Mouse (Mus musculus) lung, adult 2 months (tissue): ENCODE measurements at regions not wholly inside any gene's neighbourhood (a gene's known extent, or its start where the extent isn't known, plus 50 kb on each side); places are given as distances from the start of the nearest gene placed in this dataset.
A peak's percentile ranks its signal among the peaks of the same experiment; 100 is the strongest.

Source experiments
- DNase-seq: peaks from one replicate; pipeline ENCODE4 v3.0.0; 2022
- H3K4me1 ChIP-seq: fragments of 200-500 bp; 2 replicates; pipeline ENCODE4 v1.6.1; 2011; ENCODE audit warnings: low read length; ENCODE audit not compliant: control insufficient read depth, insufficient read depth
- H3K4me3 ChIP-seq: fragments of 200-500 bp; replicated peaks from 2 replicates; pipeline ENCODE3; 2011; ENCODE audit warnings: low read depth, mild to moderate bottlenecking, control low read depth, low read length; ENCODE audit errors: extremely low read depth
- CTCF ChIP-seq: fragments of 200-500 bp; IDR thresholded peaks from 2 replicates; pipeline ENCODE4 v1.5.1; 2011; ENCODE audit warnings: mild to moderate bottlenecking, low read length, control low read depth; ENCODE audit not compliant: insufficient read depth
- POLR2A ChIP-seq: fragments of 200-500 bp; IDR thresholded peaks from 2 replicates; pipeline ENCODE4 v1.6.1; 2011; ENCODE audit warnings: low read depth, mild to moderate bottlenecking, control low read depth, low read length, borderline replicate concordance; ENCODE audit errors: extremely low read depth
- WGBS: fragments of 180-500 bp; shearing (Covaris S2); methylation state at CpG from one replicate; pipeline ENCODE4 v1.1.7; 2018; 5-methylcytosine and 5-hydroxymethylcytosine counted together

- 62% methylated on average over 9 of the region's 9 CpGs for WGBS
- Histone ChIP-seq H3K4me3 (no peak overlapping the region), H3K4me1 (peaks cover 2% of the 10 kb centered on the region; the same call in 1 of the 2 replicates)
- DNase-seq: no peak
- no peak for TF ChIP-seq CTCF
These were observed 287.2 kb upstream of the Rbms1 start for GRCm38 (mm10) chr2:61250068-61250800.

- Histone ChIP-seq H3K4me3 (no peak overlapping the region), H3K4me1 (peaks cover 2% of the 10 kb centered on the region; the same call in 1 of the 2 replicates)
- WGBS: 82% methylated on average over 4 of the region's 4 CpGs
- DNase-seq: no peak
- TF ChIP-seq CTCF: no peak
- no peak for TF ChIP-seq POLR2A
These were observed 285.0 kb upstream of the Rbms1 start for GRCm38 (mm10) chr2:61247956-61248355.

GRCm38 (mm10) chr2:61247336-61247735, 284.3 kb upstream of the Rbms1 start:
- peaks cover 2% of the 10 kb centered on the region; the same call in 1 of the 2 replicates for H3K4me1 ChIP-seq
- no peak for DNase-seq
- TF ChIP-seq POLR2A (no peak), CTCF (no peak)
- 70% methylated on average over 2 of the region's 2 CpGs for WGBS
- H3K4me3 ChIP-seq: no peak overlapping the region

GRCm38 (mm10) chr2:61246691-61247258, 283.8 kb upstream of the Rbms1 start:
- Histone ChIP-seq H3K4me3 (no peak overlapping the region), H3K4me1 (peaks cover 2% of the 10 kb centered on the region; the same call in 1 of the 2 replicates)
- TF ChIP-seq POLR2A: no peak
- TF ChIP-seq CTCF: no peak
- DNase-seq: no peak
- WGBS: 26% methylated on average over 3 of the region's 3 CpGs

- DNase-seq: no peak
- Histone ChIP-seq H3K4me1 (peaks cover 2% of the 10 kb centered on the region; the same call in 1 of the 2 replicates), H3K4me3 (no peak overlapping the region)
- TF ChIP-seq CTCF (no peak), POLR2A (no peak)
- WGBS: 72% methylated on average over 7 of the region's 7 CpGs
These were observed 282.5 kb upstream of the Rbms1 start for GRCm38 (mm10) chr2:61245526-61245925.

GRCm38 (mm10) chr2:61221676-61222075, 258.7 kb upstream of the Rbms1 start:
- no peaks in the 10 kb centered on the region for H3K4me1 ChIP-seq
- peak; percentile 19 for DNase-seq
- H3K4me3 ChIP-seq: no peak overlapping the region
- WGBS: 57% methylated on average over 3 of the region's 3 CpGs
- TF ChIP-seq CTCF (no peak), POLR2A (no peak)

- 78% methylated on average over 2 of the region's 2 CpGs for WGBS
- Histone ChIP-seq H3K4me3 (no peak overlapping the region), H3K4me1 (no peaks in the 10 kb centered on the region)
- no peak for TF ChIP-seq CTCF
- TF ChIP-seq POLR2A: no peak
- no peak for DNase-seq
These were observed 258.2 kb upstream of the Rbms1 start for GRCm38 (mm10) chr2:61221157-61221556.

GRCm38 (mm10) chr2:61213951-61214350, 251.0 kb upstream of the Rbms1 start:
- 91% methylated on average over 1 of the region's 1 CpGs for WGBS
- no peak for DNase-seq
- no peak overlapping the region for H3K4me3 ChIP-seq
- no peak for TF ChIP-seq POLR2A
- TF ChIP-seq CTCF: no peak
- H3K4me1 ChIP-seq: no peaks in the 10 kb centered on the region

- Histone ChIP-seq H3K4me1 (no peaks in the 10 kb centered on the region), H3K4me3 (no peak overlapping the region)
- DNase-seq: no peak
- no peak for TF ChIP-seq CTCF
These were observed 238.4 kb upstream of the Rbms1 start for GRCm38 (mm10) chr2:61201387-61201786.

- 59% methylated on average over 2 of the region's 2 CpGs for WGBS
These were observed 231.0 kb upstream of the Rbms1 start for GRCm38 (mm10) chr2:61193976-61194375.

More at GRCm38 (mm10) chr2:61193976-61194375, 231.0 kb upstream of the Rbms1 start:
- Histone ChIP-seq H3K4me1 (no peaks in the 10 kb centered on the region), H3K4me3 (no peak overlapping the region)
- TF ChIP-seq POLR2A: no peak
- TF ChIP-seq CTCF: no peak
- no peak for DNase-seq
